In genomic region chr1:78649269-78650061, GRCm38 (mm10) we compare ENCODE assay signal across 12 mouse cellular contexts. TPM values are rescaled to one million over a fixed set of nuclear protein-coding genes. Genes with fewer than 3 reads are reported as not detected.
DNase-seq lines count a peak whose midpoint lies in the region; ATAC-seq and TF ChIP-seq lines count a peak whose summit lies in the region.
"Had no signal": no experiment of that assay in that cellular context is flagged by ENCODE, and none has a peak within 500 bp of the region (broad histone marks: within the 10 kb centered on the region; RNA-seq: fewer than 3 reads in every experiment).

No protein-coding gene starts in this region.

- no peaks in the 10 kb centered on the region for H3K27me3 ChIP-seq in heart, adult 2 months (ENCODE audit: control insufficient read depth, insufficient read depth, low read length)
- no peaks in the 10 kb centered on the region for H3K27me3 ChIP-seq in lung, embryonic 15.5 days

- no peaks in the 10 kb centered on the region for H3K36me3 ChIP-seq in heart, adult 2 months (ENCODE audit: control insufficient read depth, insufficient read depth, low read length)
- no peaks in the 10 kb centered on the region for H3K36me3 ChIP-seq in lung, embryonic 15.5 days

- no peak for TF ChIP-seq CTCF in heart, adult 2 months (IDR thresholded peaks at IDR 0.05)

- no peak overlapping the region for H3K27ac ChIP-seq in heart, adult 2 months
- no peak overlapping the region for H3K27ac ChIP-seq in lung, embryonic 15.5 days

- H3K79me2 ChIP-seq in heart, adult 2 months (replicated peaks; ENCODE audit: control insufficient read depth, insufficient read depth, low read length): no peaks in the 10 kb centered on the region

- peak; percentile 40 for DNase-seq in heart, adult 11 months
- DNase-seq in heart, adult 2 months: no peak
- no peak for DNase-seq in lung, postnatal 10 days
- peak; percentile 22 for DNase-seq in embryo, embryonic 11.5 days (ENCODE audit: low read depth, low spot score)
- peak; percentile 70 for DNase-seq in mesoderm, embryonic 11.5 days (ENCODE audit: low read depth, low spot score)
- DNase-seq in left cerebral cortex, postnatal 10 days (ENCODE audit: extremely low spot score in 1 of 2, low spot score in 2 of 2): no peak
- DNase-seq in B cell, adult 2 months: no peak
- DNase-seq: cerebellum, postnatal 14 days; gastrocnemius, postnatal 36 days; left cerebral cortex, postnatal 4 days; right cerebral cortex, postnatal 4 days had no signal

- no peaks in the 10 kb centered on the region for H3K9me3 ChIP-seq in lung, embryonic 15.5 days

- TF ChIP-seq POLR2A in heart, adult 2 months (IDR thresholded peaks at IDR 0.05; ENCODE audit: insufficient read depth, low read depth, low read length): no peak

- 67% methylated on average over 6 of the region's 6 CpGs for WGBS in heart, adult 2 months
- 37% methylated on average over 6 of the region's 6 CpGs for WGBS in lung, embryonic 15.5 days

- intact Hi-C loops in heart, adult 2 months (cut with DNase I): no loop called here
- intact Hi-C loops in left cerebral cortex, postnatal 10 days (cut with DNase I): no loop called here

- no peaks in the 10 kb centered on the region for H3K4me1 ChIP-seq in heart, adult 2 months (ENCODE audit: control insufficient read depth, insufficient read depth, low read length)
- peaks cover 3% of the 10 kb centered on the region; the same call in 1 of the 2 replicates for H3K4me1 ChIP-seq in lung, embryonic 15.5 days

- H3K9ac ChIP-seq in heart, adult 2 months (ENCODE audit: low read depth, low read length): no peak overlapping the region
- H3K9ac ChIP-seq in lung, embryonic 15.5 days: no peak overlapping the region

- no peak overlapping the region for H3K4me2 ChIP-seq in lung, embryonic 15.5 days

- TF ChIP-seq EP300 in heart, adult 2 months (IDR thresholded peaks at IDR 0.05; ENCODE audit: insufficient read depth, low read depth, low read length): no peak

- no peak overlapping the region for H3K4me3 ChIP-seq in heart, adult 2 months
- H3K4me3 ChIP-seq in lung, embryonic 15.5 days: no peak overlapping the region

- ATAC-seq in lung, embryonic 15.5 days (ENCODE audit: borderline replicate concordance, extremely low read depth, low FRiP score, low TSS enrichment): peak; percentile 19; the same call in 1 of the 2 replicates

RNA-seq across cellular contexts. Expression of gene Acsl3, which starts 8.2 kb away (rescaled TPM):
- 1 to 10 TPM; 4.4 to 6.6 TPM for total RNA-seq in heart, adult 2 months (2021)
- polyA plus RNA-seq in heart, adult 2 months (2012; rRNA removed): 2.6 and 4.5 TPM in 2 replicates
- 46.1 and 46.3 TPM in 2 replicates for polyA plus RNA-seq in lung, embryonic 15.5 days (2015; fragmentation: Nextera tagmentation; extraction: Ambion mirVana)
- total RNA-seq in left cerebral cortex, postnatal 10 days (2021): 100 to 1,000 TPM; 113 to 125 TPM

RNA-seq across cellular contexts. Expression of gene Utp14b, which starts 8.4 kb away (rescaled TPM):
- 1 to 10 TPM in 1 of 2 experiments, under 1 TPM in 1; 0.97 to 1.1 TPM for total RNA-seq in heart, adult 2 months (2021)
- polyA plus RNA-seq in heart, adult 2 months (2012; rRNA removed): 0.23 TPM in 2 replicates
- polyA plus RNA-seq in lung, embryonic 15.5 days (2015; fragmentation: Nextera tagmentation; extraction: Ambion mirVana): 3.4 and 3.7 TPM in 2 replicates
- 10 to 100 TPM; 11.4 to 13.0 TPM for total RNA-seq in left cerebral cortex, postnatal 10 days (2021)

Comparison
In these comparisons a context has a peak if more than half of its experiments do, and no peak if none do; other contexts are left out.
1. DNase-seq: peak in heart, adult 11 months (single experiment), embryo, embryonic 11.5 days (single experiment) and mesoderm, embryonic 11.5 days (single experiment); none in heart, adult 2 months (0 of 2), lung, postnatal 10 days (single experiment), left cerebral cortex, postnatal 10 days (0 of 2) and B cell, adult 2 months (0 of 2).
2. RNA of gene Acsl3, which starts 8.2 kb away (total RNA-seq): 113 to 125 TPM in left cerebral cortex, postnatal 10 days; 4.4 to 6.6 TPM in heart, adult 2 months; every median in the first group is over 10 times any median in the second.
3. RNA of gene Utp14b, which starts 8.4 kb away (total RNA-seq): 11.4 to 13.0 TPM in left cerebral cortex, postnatal 10 days; 0.97 to 1.1 TPM in heart, adult 2 months; every median in the first group is over 4 times any median in the second.